29 mouse cellular contexts compared by ENCODE assay signal in the genomic region with DNA sequence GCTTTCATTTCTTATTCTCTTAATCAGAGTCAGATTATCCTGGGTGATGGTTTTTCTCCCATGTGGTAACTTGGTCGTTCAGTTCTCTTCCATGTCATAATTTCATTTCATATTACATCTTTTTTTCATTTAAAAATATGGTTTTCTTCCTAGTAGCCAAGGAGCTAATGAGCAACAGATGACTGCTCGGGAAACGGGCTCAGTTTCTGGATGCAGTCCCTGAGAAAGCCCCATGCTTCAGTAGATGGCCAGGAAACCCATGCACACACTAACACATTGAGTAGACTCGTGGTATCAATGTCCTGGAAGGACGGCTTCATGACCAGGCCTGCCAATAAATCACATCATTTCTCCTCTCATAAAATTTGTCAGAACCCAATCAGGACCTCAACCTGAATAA.
A peak's percentile ranks its signal among the peaks of the same experiment; 100 is the strongest.
DNase-seq lines count a peak whose midpoint lies in the region; ATAC-seq and TF ChIP-seq lines count a peak whose summit lies in the region.
"Had no signal": no experiment of that assay in that cellular context is flagged by ENCODE, and none has a peak within 500 bp of the region (broad histone marks: within the 10 kb centered on the region; RNA-seq: fewer than 3 reads in every experiment).

No protein-coding gene starts in this region.

- no peak overlapping the region for H3K4me2 ChIP-seq in hindbrain, postnatal 0 days (ENCODE audit: low read depth, low read length)
- H3K4me2 ChIP-seq: embryonic facial prominence, embryonic 12.5 days; forebrain, embryonic 13.5 days; heart, embryonic 13.5 days; hindbrain, embryonic 14.5 days; kidney, embryonic 15.5 days; liver, embryonic 15.5 days; lung, embryonic 15.5 days; midbrain, embryonic 15.5 days; neural tube, embryonic 15.5 days had no signal

- no peaks in the 10 kb centered on the region for H3K27me3 ChIP-seq in hindbrain, postnatal 0 days (ENCODE audit: insufficient read depth, low read length)
- H3K27me3 ChIP-seq: embryonic facial prominence, embryonic 12.5 days; forebrain, embryonic 13.5 days; heart, embryonic 13.5 days; kidney, embryonic 15.5 days; liver, embryonic 15.5 days; lung, embryonic 15.5 days; midbrain, embryonic 15.5 days; neural tube, embryonic 15.5 days had no signal

- peak; percentile 5 for DNase-seq in gastrocnemius, postnatal 14 days
- DNase-seq in gastrocnemius, postnatal 10 days = no peak
- DNase-seq in NIH3T3 (ENCODE audit: low read depth) = peak; percentile 81
- peak; percentile 82 for DNase-seq in fibroblast of lung, adult 2 months (ENCODE audit: low read depth)
- DNase-seq in skeletal muscle tissue, adult 2 months (ENCODE audit: low read depth, low spot score) = peak; percentile 16
- no peak for DNase-seq in hindbrain, postnatal 0 days (ENCODE audit: low spot score)
- no peak for DNase-seq in left cerebral cortex, adult 9 months (ENCODE audit: low spot score in 2 of 2)
- DNase-seq: adrenal gland, adult 2 months; adrenal gland, postnatal 36 days; cerebellum, adult 2 months; cerebellum, postnatal 25 days; gastrocnemius, adult 2 months; heart, adult 2 months; kidney, adult 11 months; kidney, postnatal 25 days; thymus, adult 18-20 months; thymus, postnatal 25 days had no signal

- no peak for ATAC-seq in hindbrain, postnatal 0 days
- ATAC-seq: forebrain, embryonic 13.5 days; inflammation-experienced regulatory T-cells, adult 6 months; midbrain, embryonic 15.5 days had no signal

- no peaks in the 10 kb centered on the region for H3K36me3 ChIP-seq in hindbrain, postnatal 0 days (ENCODE audit: insufficient read depth, low read length)
- H3K36me3 ChIP-seq: embryonic facial prominence, embryonic 12.5 days; heart, embryonic 13.5 days; kidney, embryonic 15.5 days; liver, embryonic 15.5 days; lung, embryonic 15.5 days; midbrain, embryonic 10.5 days; midbrain, embryonic 15.5 days; neural tube, embryonic 15.5 days had no signal

- no peak for TF ChIP-seq CTCF in hindbrain, postnatal 0 days (IDR thresholded peaks at IDR 0.05; ENCODE audit: low read depth)

- H3K9ac ChIP-seq in hindbrain, postnatal 0 days (replicated peaks; ENCODE audit: low read length) = no peak overlapping the region
- H3K9ac ChIP-seq: embryonic facial prominence, embryonic 12.5 days; forebrain, embryonic 13.5 days; heart, embryonic 13.5 days; hindbrain, embryonic 14.5 days; kidney, embryonic 15.5 days; liver, embryonic 15.5 days; lung, embryonic 15.5 days; midbrain, embryonic 15.5 days; neural tube, embryonic 15.5 days had no signal

- no peaks in the 10 kb centered on the region for H3K9me3 ChIP-seq in hindbrain, postnatal 0 days (ENCODE audit: low read length)
- H3K9me3 ChIP-seq: embryonic facial prominence, embryonic 12.5 days; forebrain, embryonic 13.5 days; heart, embryonic 13.5 days; kidney, embryonic 15.5 days; liver, embryonic 15.5 days; lung, embryonic 15.5 days; midbrain, embryonic 10.5 days; midbrain, embryonic 15.5 days; neural tube, embryonic 15.5 days had no signal

- H3K4me3 ChIP-seq in hindbrain, postnatal 0 days (ENCODE audit: low read length) = no peak overlapping the region
- H3K4me3 ChIP-seq: embryonic facial prominence, embryonic 12.5 days; forebrain, embryonic 13.5 days; gastrocnemius, adult 2 months; heart, adult 2 months; heart, embryonic 13.5 days; kidney, embryonic 15.5 days; liver, embryonic 15.5 days; lung, embryonic 15.5 days; midbrain, embryonic 10.5 days; midbrain, embryonic 15.5 days; neural tube, embryonic 15.5 days had no signal

- no peak overlapping the region for H3K27ac ChIP-seq in hindbrain, postnatal 0 days
- H3K27ac ChIP-seq: embryonic facial prominence, embryonic 12.5 days; forebrain, embryonic 13.5 days; gastrocnemius, adult 2 months; heart, adult 2 months; heart, embryonic 13.5 days; hindbrain, embryonic 14.5 days; kidney, embryonic 15.5 days; liver, embryonic 15.5 days; lung, embryonic 15.5 days; midbrain, embryonic 10.5 days; midbrain, embryonic 15.5 days; neural tube, embryonic 15.5 days; stomach, postnatal 0 days had no signal

- 74% methylated on average over 5 of the region's 5 CpGs for WGBS in hindbrain, postnatal 0 days

- H3K4me1 ChIP-seq in hindbrain, postnatal 0 days (ENCODE audit: insufficient read depth, low read length) = no peaks in the 10 kb centered on the region
- H3K4me1 ChIP-seq: embryonic facial prominence, embryonic 12.5 days; kidney, embryonic 15.5 days; liver, embryonic 15.5 days; neural tube, embryonic 15.5 days had no signal

- intact Hi-C loops in gastrocnemius, postnatal 14 days (cut with DNase I; ENCODE audit: low total_unique reads) = no loop called here

Comparison
In these comparisons a context has a peak if more than half of its experiments do, and no peak if none do; other contexts are left out.
1. DNase-seq: peak in gastrocnemius, postnatal 14 days (single experiment), NIH3T3 (single experiment), fibroblast of lung, adult 2 months (single experiment) and skeletal muscle tissue, adult 2 months (single experiment); none in gastrocnemius, postnatal 10 days (single experiment), hindbrain, postnatal 0 days (single experiment) and left cerebral cortex, adult 9 months (0 of 2).